16 mouse cellular contexts compared by ENCODE assay signal in genomic region chr8:114554966-114555365, GRCm38 (mm10).
DNase-seq lines count a peak whose midpoint lies in the region; ATAC-seq and TF ChIP-seq lines count a peak whose summit lies in the region.
"Had no signal": no experiment of that assay in that cellular context is flagged by ENCODE, and none has a peak within 500 bp of the region (broad histone marks: within the 10 kb centered on the region; RNA-seq: fewer than 3 reads in every experiment).

No protein-coding gene starts in this region.

- no peak overlapping the region for H3K4me3 ChIP-seq in lung, embryonic 16.5 days (ENCODE audit: low read length)
- H3K4me3 ChIP-seq in lung, adult 2 months (replicated peaks; ENCODE audit: extremely low read depth, low read depth, low read length): no peak overlapping the region
- no peak overlapping the region for H3K4me3 ChIP-seq in gastrocnemius, adult 2 months
- H3K4me3 ChIP-seq: forebrain, embryonic 13.5 days; midbrain, embryonic 15.5 days had no signal

- peak; percentile 38 for DNase-seq in embryo, embryonic 10.5 days (ENCODE audit: low spot score)
- no peak for DNase-seq in embryo, embryonic 9.5 days (ENCODE audit: extremely low spot score)
- DNase-seq in lung, adult 2 months: no peak
- peak; percentile 43 for DNase-seq in forelimb bud, embryonic 11.5 days (ENCODE audit: low read depth, low spot score)
- peak; percentile 57 for DNase-seq in yolk sac, embryonic 10.5 days (ENCODE audit: low spot score)
- no peak for DNase-seq in gastrocnemius, adult 2 months
- DNase-seq: adrenal gland, postnatal 25 days; gastrocnemius, postnatal 10 days; heart, postnatal 4 days; right cerebral cortex, postnatal 4 days; thymus, postnatal 14 days had no signal

- peaks cover 15% of the 10 kb centered on the region for H3K4me1 ChIP-seq in lung, embryonic 16.5 days (replicated peaks; ENCODE audit: control insufficient read depth, insufficient read depth, low read length)
- 0 out of 2 replicates have a peak, but pooled peaks cover 2% of the 10 kb centered on the region for H3K4me1 ChIP-seq in lung, adult 2 months (ENCODE audit: control insufficient read depth, insufficient read depth, low read length)
- H3K4me1 ChIP-seq: forebrain, embryonic 13.5 days; midbrain, embryonic 15.5 days had no signal

- TF ChIP-seq CTCF in lung, adult 2 months (IDR thresholded peaks at IDR 0.05; ENCODE audit: insufficient read depth, low read length): no peak
- no peak for TF ChIP-seq CTCF in gastrocnemius, adult 2 months (IDR thresholded peaks at IDR 0.05)

- ATAC-seq in lung, embryonic 16.5 days (ENCODE audit: low read depth): 0 out of 2 replicates have a peak, but pooled peaks have one; percentile 15
- ATAC-seq in megakaryocyte progenitor cell, adult 5-6 weeks (replicated peaks; ENCODE audit: poor library complexity): no peak
- ATAC-seq: forebrain, embryonic 13.5 days; midbrain, embryonic 15.5 days had no signal

- H3K36me3 ChIP-seq in lung, embryonic 16.5 days (ENCODE audit: control insufficient read depth, insufficient read depth, low read length): no peaks in the 10 kb centered on the region
- H3K36me3 ChIP-seq: midbrain, embryonic 15.5 days had no signal

- no peaks in the 10 kb centered on the region for H3K9me3 ChIP-seq in lung, embryonic 16.5 days (ENCODE audit: control insufficient read depth, low read length)
- H3K9me3 ChIP-seq: forebrain, embryonic 13.5 days; midbrain, embryonic 15.5 days had no signal

- H3K9ac ChIP-seq in lung, embryonic 16.5 days (ENCODE audit: low read length): no peak overlapping the region
- H3K9ac ChIP-seq: forebrain, embryonic 13.5 days; midbrain, embryonic 15.5 days had no signal

- peak overlapping the region; percentile 82 for H3K27ac ChIP-seq in lung, embryonic 16.5 days (ENCODE audit: low read length)
- H3K27ac ChIP-seq in gastrocnemius, adult 2 months: no peak overlapping the region
- H3K27ac ChIP-seq: forebrain, embryonic 13.5 days; midbrain, embryonic 15.5 days had no signal

- TF ChIP-seq POLR2A in lung, adult 2 months (IDR thresholded peaks at IDR 0.05; ENCODE audit: borderline replicate concordance, extremely low read depth, low read depth, low read length): no peak

- H3K27me3 ChIP-seq in lung, embryonic 16.5 days (ENCODE audit: control insufficient read depth, insufficient read depth, low read depth, low read length): no peaks in the 10 kb centered on the region
- H3K27me3 ChIP-seq: forebrain, embryonic 13.5 days had no signal

- no peak overlapping the region for H3K4me2 ChIP-seq in lung, embryonic 16.5 days (ENCODE audit: low read depth, low read length)
- H3K4me2 ChIP-seq: forebrain, embryonic 13.5 days; heart, embryonic 11.5 days; midbrain, embryonic 15.5 days had no signal

- intact Hi-C loops in gastrocnemius, adult 2 months (cut with DNase I): no loop called here

- 36% methylated on average over 15 of the region's 15 CpGs for WGBS in lung, embryonic 16.5 days
- WGBS in lung, adult 2 months: 54% methylated on average over 15 of the region's 15 CpGs

Comparison
In these comparisons a context has a peak if more than half of its experiments do, and no peak if none do; other contexts are left out.
1. DNase-seq: peak in embryo, embryonic 10.5 days (single experiment), forelimb bud, embryonic 11.5 days (single experiment) and yolk sac, embryonic 10.5 days (single experiment); none in embryo, embryonic 9.5 days (single experiment), lung, adult 2 months (single experiment) and gastrocnemius, adult 2 months (single experiment).